7 mouse cellular contexts compared by ENCODE assay signal in the genomic region with DNA sequence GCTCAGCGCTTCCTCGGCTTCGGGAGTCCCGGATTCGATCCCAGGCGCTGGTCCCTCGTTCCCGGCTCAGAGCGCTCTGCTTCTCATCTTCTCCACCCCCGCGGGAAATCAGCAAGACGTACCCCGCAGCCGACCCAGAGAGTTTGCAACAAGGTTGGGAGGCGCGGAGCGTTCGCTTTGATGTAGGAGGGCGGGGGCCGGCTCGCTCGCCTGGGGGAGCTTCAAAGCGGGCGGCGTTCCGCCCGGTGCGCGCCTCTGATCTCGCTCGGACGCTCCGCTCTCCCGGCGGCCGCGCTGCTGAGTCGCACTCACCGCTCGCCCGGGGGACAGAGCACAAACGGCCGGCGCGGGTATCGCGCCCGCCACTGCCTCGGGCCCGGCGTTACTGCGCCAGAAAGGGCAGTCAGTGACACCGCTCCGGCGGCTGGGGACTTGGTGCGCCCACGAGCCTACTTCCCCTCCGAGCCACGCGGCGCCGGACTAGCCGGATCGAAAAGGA. TPM values are rescaled to one million over a fixed set of nuclear protein-coding genes. Genes with fewer than 3 reads are reported as not detected.
DNase-seq lines count a peak whose midpoint lies in the region; ATAC-seq and TF ChIP-seq lines count a peak whose summit lies in the region.

No protein-coding gene starts in this region.

- peak overlapping the region; percentile 68 for H3K4me2 ChIP-seq in intestine, embryonic 16.5 days (ENCODE audit: low read depth, low read length)
- H3K4me2 ChIP-seq in neural tube, embryonic 12.5 days (replicated peaks): peak overlapping the region; percentile 60

- H3K9ac ChIP-seq in intestine, embryonic 16.5 days (ENCODE audit: low read depth, low read length): peak overlapping the region; percentile 19; the same call in 1 of the 2 replicates
- peak overlapping the region; percentile 68 for H3K9ac ChIP-seq in neural tube, embryonic 12.5 days

- peak overlapping the region; percentile 44; the same call in 1 of the 2 replicates for H3K27ac ChIP-seq in forebrain, embryonic 10.5 days
- no peak overlapping the region for H3K27ac ChIP-seq in intestine, embryonic 16.5 days (ENCODE audit: low read length)
- peak overlapping the region; percentile 32; the same call in 1 of the 2 replicates for H3K27ac ChIP-seq in neural tube, embryonic 12.5 days
- no peak overlapping the region for H3K27ac ChIP-seq in thymus, adult 2 months (ENCODE audit: control insufficient read depth, insufficient read depth, low read length)

- TF ChIP-seq CTCF in thymus, adult 2 months (IDR thresholded peaks at IDR 0.05; ENCODE audit: borderline replicate concordance, control insufficient read depth, extremely low read depth, insufficient read depth, low read length, poor library complexity): no peak

- peak overlapping the region; percentile 52 for H3K4me3 ChIP-seq in forebrain, embryonic 10.5 days
- H3K4me3 ChIP-seq in intestine, embryonic 16.5 days (ENCODE audit: low read length): peak overlapping the region; percentile 47
- peak overlapping the region; percentile 47 for H3K4me3 ChIP-seq in neural tube, embryonic 12.5 days
- no peak overlapping the region for H3K4me3 ChIP-seq in thymus, adult 2 months (ENCODE audit: control insufficient read depth, insufficient read depth, low read length)

- peak; percentile 30 for DNase-seq in ovary, postnatal 36 days (ENCODE audit: low spot score)
- no peak for DNase-seq in ovary, adult 18-20 months (ENCODE audit: low spot score)
- DNase-seq in forebrain, embryonic 10.5 days (ENCODE audit: extremely low spot score, low spot score): peak; percentile 67
- no peak for DNase-seq in thymus, adult 2 months
- DNase-seq in cerebellum, adult 11-12 months: no peak

- peaks cover 100% of the 10 kb centered on the region for H3K27me3 ChIP-seq in forebrain, embryonic 10.5 days (ENCODE audit: poor library complexity, severe bottlenecking)
- peaks cover 90% of the 10 kb centered on the region for H3K27me3 ChIP-seq in intestine, embryonic 16.5 days (replicated peaks; ENCODE audit: control insufficient read depth, insufficient read depth, low read length)
- H3K27me3 ChIP-seq in neural tube, embryonic 12.5 days (replicated peaks): peaks cover 97% of the 10 kb centered on the region
- peaks cover 21% of the 10 kb centered on the region for H3K27me3 ChIP-seq in thymus, adult 2 months (ENCODE audit: control insufficient read depth, insufficient read depth, low read length)

- TF ChIP-seq POLR2A in thymus, adult 2 months (IDR thresholded peaks at IDR 0.05; ENCODE audit: control insufficient read depth, extremely low read depth, insufficient read depth, low read length, poor library complexity): no peak

- no peaks in the 10 kb centered on the region for H3K36me3 ChIP-seq in forebrain, embryonic 10.5 days (replicated peaks)
- no peaks in the 10 kb centered on the region for H3K36me3 ChIP-seq in intestine, embryonic 16.5 days (ENCODE audit: control insufficient read depth, insufficient read depth, low read length)
- no peaks in the 10 kb centered on the region for H3K36me3 ChIP-seq in neural tube, embryonic 12.5 days
- no peaks in the 10 kb centered on the region for H3K36me3 ChIP-seq in thymus, adult 2 months (ENCODE audit: control insufficient read depth, insufficient read depth, low read length)

- WGBS in forebrain, embryonic 10.5 days: under 1% methylated on average over 64 of the region's 64 CpGs
- under 1% methylated on average over 58 of the region's 64 CpGs for WGBS in intestine, embryonic 16.5 days
- WGBS in neural tube, embryonic 12.5 days: 1% methylated on average over 64 of the region's 64 CpGs
- 1% methylated on average over 64 of the region's 64 CpGs for WGBS in thymus, adult 2 months

- peaks cover 37% of the 10 kb centered on the region for H3K4me1 ChIP-seq in forebrain, embryonic 10.5 days
- peaks cover 19% of the 10 kb centered on the region for H3K4me1 ChIP-seq in intestine, embryonic 16.5 days (ENCODE audit: control insufficient read depth, insufficient read depth, low read length)
- peaks cover 27% of the 10 kb centered on the region for H3K4me1 ChIP-seq in neural tube, embryonic 12.5 days
- H3K4me1 ChIP-seq in thymus, adult 2 months (replicated peaks; ENCODE audit: control insufficient read depth, insufficient read depth, low read length): peaks cover 2% of the 10 kb centered on the region; the same call in 1 of the 2 replicates

- no peaks in the 10 kb centered on the region for H3K9me3 ChIP-seq in forebrain, embryonic 10.5 days
- no peaks in the 10 kb centered on the region for H3K9me3 ChIP-seq in intestine, embryonic 16.5 days (ENCODE audit: control insufficient read depth, low read length)
- H3K9me3 ChIP-seq in neural tube, embryonic 12.5 days: no peaks in the 10 kb centered on the region

- ATAC-seq in intestine, embryonic 16.5 days: peak; percentile 16; the same call in 1 of the 2 replicates
- 0 out of 2 replicates have a peak, but pooled peaks have one; percentile 16 for ATAC-seq in neural tube, embryonic 12.5 days (ENCODE audit: low FRiP score, low read depth)

RNA-seq across cellular contexts. Expression of a gene that starts 0.3 kb away (rescaled TPM):
- polyA plus RNA-seq in forebrain, embryonic 10.5 days (2016; fragmentation: Nextera tagmentation; extraction: Ambion mirVana): 1.0 and 1.1 TPM in 2 replicates
- polyA plus RNA-seq in intestine, embryonic 16.5 days (2015; fragmentation: Nextera tagmentation; extraction: Ambion mirVana): 0.20 and 0.32 TPM in 2 replicates
- 9.6 and 11.5 TPM in 2 replicates for polyA plus RNA-seq in neural tube, embryonic 12.5 days (2016; fragmentation: Nextera tagmentation; extraction: Ambion mirVana)
- polyA plus RNA-seq in thymus, adult 2 months (2012; rRNA removed): 0.05 TPM in 1 of 2 replicates, not detected in the other

Comparison
In these comparisons a context has a peak if more than half of its experiments do, and no peak if none do; other contexts are left out.
1. DNase-seq: peak in ovary, postnatal 36 days (single experiment) and forebrain, embryonic 10.5 days (single experiment); none in ovary, adult 18-20 months (single experiment), thymus, adult 2 months (single experiment) and cerebellum, adult 11-12 months (single experiment).
2. H3K27ac ChIP-seq: peak in forebrain, embryonic 10.5 days (single experiment) and neural tube, embryonic 12.5 days (single experiment); none in intestine, embryonic 16.5 days (single experiment) and thymus, adult 2 months (single experiment).